Mouse (Mus musculus) thymus, adult 18-20 months (tissue): Measurements from ENCODE around the gene Vmn1r123.
"Not testable (repeated sequence)": the region's sequence is repeated elsewhere in the genome, so short reads cannot be mapped to it uniquely, and the experiment has no call there.

ENCODE experiments used
- DNase-seq, 2 experiments: peaks; one replicate each; pipeline ENCODE4 v3.0.0; 2022; ENCODE audit warnings: mixed read lengths in 2 of 2

The Vmn1r123 gene

GRCm38 (mm10) chr7:21161885-21162284 is at the start of gene Vmn1r123:
Vmn1r123 (plus strand) TSS chr7:21162185.
- not testable (repeated sequence) for DNase-seq

DNA sequence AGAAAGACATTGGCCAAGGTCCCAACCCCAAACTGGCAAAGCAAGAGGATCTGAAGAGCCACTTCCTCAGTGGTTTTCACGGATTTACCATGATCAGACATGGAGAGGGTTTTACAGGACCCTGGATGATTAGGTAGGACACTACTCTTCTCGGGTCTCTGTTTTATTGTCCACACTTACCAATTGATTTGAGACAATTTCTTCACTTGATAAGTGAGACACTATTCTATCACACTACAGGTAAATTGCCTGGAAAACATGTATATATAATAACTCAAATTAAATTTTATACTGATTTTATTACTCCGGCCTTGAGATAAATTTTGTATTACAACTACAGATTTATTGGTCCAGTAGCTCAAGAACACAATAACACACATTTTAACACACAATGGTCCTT is 28.0 kb upstream of the Vmn1r123 start, which contains the start of gene Vmn1r122:
Gene Vmn1r122, minus strand, starts transcription at position 101 of the 400 bp plus-strand sequence.
- not testable (repeated sequence) for DNase-seq

- DNase-seq, result not testable (repeated sequence)
These were observed 28.3 kb downstream of the Vmn1r123 start, which contains the start of gene Gm5157 for GRCm38 (mm10) chr7:21190323-21190722. Gm5157 (minus strand) TSS chr7:21190423.
